Mouse (Mus musculus) neural tube, embryonic 15.5 days (tissue): ENCODE results near the gene Vps4a. TPM values are rescaled to one million over a fixed set of nuclear protein-coding genes. Genes with fewer than 3 reads are reported as not detected.

ENCODE experiments used
- ATAC-seq: fragments of 200-750 bp; cut with Nextera tagmentation; 2 replicates; pipeline ENCODE4 v1.8.0; 2017; ENCODE audit warnings: mild to moderate bottlenecking, moderate TSS enrichment, moderate library complexity; ENCODE audit not compliant: low FRiP score
- H3K27ac ChIP-seq: fragments of 300-500 bp; sonication (generic); replicated peaks from 2 replicates; pipeline ENCODE4 v1.5.1; 2015; ENCODE audit warnings: mild to moderate bottlenecking, inconsistent platforms
- H3K27me3 ChIP-seq: fragments of 300-500 bp; sonication (generic); replicated peaks from 2 replicates; pipeline ENCODE4 v1.6.1; 2015; ENCODE audit warnings: inconsistent platforms
- H3K36me3 ChIP-seq: fragments of 300-500 bp; sonication (generic); 2 replicates; pipeline ENCODE4 v1.6.1; 2015; ENCODE audit warnings: inconsistent platforms
- H3K4me1 ChIP-seq: fragments of 300-500 bp; sonication (generic); 2 replicates; pipeline ENCODE4 v1.6.1; 2015; ENCODE audit warnings: inconsistent platforms
- H3K4me2 ChIP-seq: fragments of 300-500 bp; sonication (generic); 2 replicates; pipeline ENCODE4 v1.6.1; 2015; ENCODE audit warnings: inconsistent platforms, mild to moderate bottlenecking, moderate library complexity
- H3K4me3 ChIP-seq: fragments of 300-500 bp; sonication (generic); replicated peaks from 2 replicates; pipeline ENCODE4 v1.5.1; 2015; ENCODE audit warnings: mild to moderate bottlenecking, inconsistent platforms
- H3K9ac ChIP-seq: fragments of 300-500 bp; sonication (generic); replicated peaks from 2 replicates; pipeline ENCODE4 v1.6.1; 2015; ENCODE audit warnings: mild to moderate bottlenecking, inconsistent platforms
- H3K9me3 ChIP-seq: fragments of 300-500 bp; sonication (generic); replicated peaks from 2 replicates; pipeline ENCODE4 v1.6.1; 2016; ENCODE audit warnings: inconsistent platforms
- WGBS: fragments of 180-500 bp; shearing (Covaris S2); methylation state at CpG from one replicate; pipeline ENCODE4 v1.1.7; 2015; ENCODE audit warnings: mixed read lengths; 5-methylcytosine and 5-hydroxymethylcytosine counted together
- polyA plus RNA-seq: library from polyadenylated mRNA; unstranded; fragments of >200 nt; fragmentation: Nextera tagmentation; extraction: Ambion mirVana; gene quantifications from 2 replicates; pipeline ENCODE4 v1.2.1, GENCODE M21; 2015

Vps4a gene
- polyA plus RNA-seq, 1 experiment from 2014 or later, result 155 TPM

DNA sequence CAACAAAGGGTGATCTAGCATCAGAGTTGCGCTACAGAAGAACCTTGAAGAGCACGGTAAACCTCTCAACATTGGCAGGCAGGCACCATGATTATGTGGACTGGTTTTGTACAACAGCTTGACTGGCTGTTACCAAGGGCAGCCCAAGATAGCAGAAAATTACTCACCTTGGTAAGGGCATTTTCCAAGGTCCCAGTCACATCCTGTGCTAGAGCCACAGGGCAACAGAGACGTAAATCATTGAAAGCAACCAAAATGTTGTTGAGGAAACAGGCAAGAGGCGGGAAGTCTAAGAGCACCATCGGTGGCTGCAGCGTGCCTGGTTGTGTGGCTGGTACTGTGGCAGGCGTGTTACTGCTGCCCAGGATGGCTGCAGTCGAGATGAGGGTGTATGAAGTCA lies 21.0 kb downstream of the Vps4a start:
- Histone ChIP-seq H3K4me2 (no peak overlapping the region), H3K9me3 (no peaks in the 10 kb centered on the region), H3K4me1 (peaks cover 31% of the 10 kb centered on the region), H3K9ac (no peak overlapping the region), H3K27ac (no peak overlapping the region), H3K36me3 (peaks cover 59% of the 10 kb centered on the region), H3K4me3 (no peak overlapping the region), H3K27me3 (no peaks in the 10 kb centered on the region)
- WGBS, result 97% methylated on average over 8 of the region's 8 CpGs
- no peak for ATAC-seq

DNA sequence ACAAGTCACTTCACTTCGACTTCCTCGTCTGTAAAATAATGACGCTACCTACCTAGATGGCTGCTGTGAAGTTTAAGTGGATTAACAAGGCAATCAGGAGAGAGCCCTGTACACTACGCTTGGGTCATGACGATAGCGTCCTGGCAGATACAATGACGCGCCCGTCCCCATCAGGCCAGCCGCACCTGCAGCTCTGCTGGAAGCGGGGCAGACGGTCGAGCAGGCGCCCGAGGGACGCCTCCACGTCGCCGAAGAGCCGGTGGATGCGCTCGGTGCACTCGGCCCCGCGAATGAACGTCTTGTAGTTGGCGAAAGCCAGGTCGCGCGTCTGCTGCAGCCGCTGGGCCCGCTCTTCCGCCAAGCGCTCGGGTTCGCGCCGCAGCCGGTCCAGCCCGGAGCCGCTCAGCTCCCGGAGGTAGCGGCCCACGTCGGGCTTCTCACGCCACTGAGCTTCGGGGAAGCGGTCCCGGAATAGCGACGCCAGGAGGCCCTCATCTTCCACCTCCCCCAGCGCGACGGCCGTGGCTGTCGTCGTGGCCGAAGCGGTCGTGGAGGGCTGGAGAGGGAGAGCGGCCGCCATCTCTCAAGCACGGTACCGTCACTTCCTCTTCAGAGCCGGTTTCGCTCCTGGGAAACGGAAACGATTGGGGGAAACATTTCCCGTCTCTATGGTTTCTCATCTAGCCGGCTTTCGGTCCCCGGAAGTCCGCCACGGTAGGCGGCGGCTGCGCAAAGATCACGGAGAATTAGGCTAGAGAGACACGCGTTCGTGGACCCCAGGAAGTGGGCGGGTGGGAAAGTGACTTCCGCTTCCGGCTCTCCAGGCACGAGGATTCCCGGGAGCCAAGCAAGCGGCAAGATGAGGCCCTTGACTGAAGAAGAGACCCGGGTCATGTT lies 25.3 kb downstream of the Vps4a start, which contains the start of the genes Cog8 and Nip7:
Cog8 (minus strand) TSS at position 614 of the 897 bp plus-strand sequence.
Nip7 (plus strand) TSS at position 802 of the 897 bp plus-strand sequence.
- H3K4me3 ChIP-seq, result peak within 1 kb of the TSS; percentile 96
- H3K36me3 ChIP-seq, result peaks cover 54% of the 10 kb centered on the region
- under 1% methylated on average over 88 of the region's 88 CpGs for WGBS
- H3K27ac ChIP-seq, result peak within 1 kb of the TSS; percentile 88
- H3K4me1 ChIP-seq, result peaks cover 28% of the 10 kb centered on the region
- H3K4me2 ChIP-seq, result peak within 1 kb of the TSS; percentile 96
- peak; percentile 96 for ATAC-seq
- H3K9me3 ChIP-seq, result no peaks in the 10 kb centered on the region
- H3K27me3 ChIP-seq, result no peaks in the 10 kb centered on the region
- peak within 1 kb of the TSS; percentile 83 for H3K9ac ChIP-seq

DNA sequence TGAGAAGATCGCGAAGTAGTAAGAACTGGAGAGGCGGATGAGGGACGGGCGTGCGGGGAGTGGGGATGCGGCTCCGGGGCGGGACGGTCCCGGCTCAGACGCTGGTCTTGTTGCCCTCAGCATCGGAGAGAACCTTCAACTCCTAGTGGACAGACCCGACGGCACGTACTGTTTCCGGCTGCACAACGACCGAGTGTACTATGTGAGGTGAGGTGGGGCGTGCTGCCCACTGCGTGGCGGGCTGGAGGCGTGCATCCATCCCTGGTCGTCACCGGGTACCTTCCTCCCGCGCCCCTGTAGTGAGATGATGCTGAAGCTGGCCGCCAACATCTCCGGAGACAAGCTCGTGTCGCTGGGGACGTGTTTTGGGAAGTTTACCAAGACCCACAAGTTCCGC lies 25.9 kb downstream of the Vps4a start:
- Histone ChIP-seq H3K27ac (peak overlapping the region; percentile 68; the same call in 1 of the 2 replicates), H3K9ac (peak overlapping the region; percentile 77), H3K36me3 (peaks cover 48% of the 10 kb centered on the region), H3K4me2 (peak overlapping the region; percentile 96), H3K9me3 (no peaks in the 10 kb centered on the region), H3K27me3 (no peaks in the 10 kb centered on the region), H3K4me3 (peak overlapping the region; percentile 96), H3K4me1 (peaks cover 28% of the 10 kb centered on the region)
- ATAC-seq, result peak; percentile 69
- under 1% methylated on average over 33 of the region's 33 CpGs for WGBS

DNA sequence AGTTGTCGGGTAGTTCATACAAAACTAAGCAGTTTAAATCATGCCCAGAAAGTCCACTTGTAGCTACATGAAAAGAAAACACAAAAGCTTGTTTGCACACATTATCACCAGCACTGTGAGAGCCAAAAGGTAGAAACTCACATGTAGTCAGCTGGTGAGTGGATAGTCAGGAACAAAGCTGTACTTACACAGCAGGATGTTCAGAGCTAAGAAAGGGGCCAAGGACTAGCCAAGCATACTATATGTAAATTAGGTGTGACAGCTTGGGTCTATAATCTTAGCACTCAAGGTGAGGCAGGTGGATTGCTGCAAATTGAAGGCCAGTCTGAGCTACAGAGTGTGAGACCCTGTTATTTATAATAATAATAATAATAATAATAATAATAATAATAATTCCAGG lies 31.6 kb downstream of the Vps4a start:
- ATAC-seq, result no peak
- Histone ChIP-seq H3K4me2 (no peak overlapping the region), H3K27me3 (no peaks in the 10 kb centered on the region), H3K27ac (no peak overlapping the region), H3K4me3 (no peak overlapping the region), H3K36me3 (peaks cover 20% of the 10 kb centered on the region), H3K9me3 (no peaks in the 10 kb centered on the region), H3K9ac (no peak overlapping the region), H3K4me1 (peaks cover 10% of the 10 kb centered on the region)
- WGBS, result 92% methylated on average over 1 of the region's 1 CpGs

DNA sequence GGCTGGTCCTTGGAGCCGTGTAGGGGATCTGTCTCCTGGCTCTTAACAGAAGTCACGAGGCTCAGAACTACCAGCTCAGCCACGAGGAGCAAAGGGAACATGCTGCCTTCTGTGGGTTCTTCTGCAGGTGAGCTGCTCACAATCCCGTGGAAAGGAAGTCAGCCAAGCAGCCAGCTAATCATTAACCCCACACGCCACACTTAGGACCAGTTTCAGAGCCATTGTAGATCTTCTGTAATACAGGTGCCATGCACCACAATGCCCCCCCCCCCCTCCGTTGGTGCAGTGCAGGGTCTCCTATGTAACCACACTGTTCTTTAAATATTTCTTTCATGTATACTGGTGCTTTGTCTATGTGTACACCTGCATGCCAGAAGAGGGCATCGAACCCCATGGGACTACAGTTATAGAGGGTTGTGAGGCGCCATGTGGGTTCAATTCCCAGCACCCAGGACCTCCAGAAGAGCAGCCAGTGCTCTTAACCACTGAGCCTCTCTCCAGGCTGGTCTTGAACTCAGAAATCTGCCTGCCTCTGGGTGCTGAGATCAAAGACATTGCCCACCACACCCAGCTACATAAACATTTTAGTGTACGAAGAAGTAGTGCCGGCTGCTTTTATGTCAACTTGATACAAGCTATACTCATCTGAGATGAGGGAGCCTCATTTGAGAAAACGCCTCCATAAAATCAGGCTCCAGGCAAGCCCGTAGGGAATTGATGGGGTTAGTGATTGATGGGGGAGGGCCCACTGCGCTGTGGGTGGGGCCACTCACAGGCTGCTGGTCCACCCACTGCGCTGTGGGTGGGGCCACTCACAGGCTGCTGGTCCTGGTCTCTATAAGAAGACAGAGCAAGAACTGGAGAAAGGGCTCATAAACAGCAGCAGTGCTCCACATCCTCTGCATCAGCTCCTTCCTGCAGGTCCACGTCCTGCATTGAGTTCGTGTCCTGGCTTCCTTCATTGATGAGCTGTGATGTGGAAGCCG lies 34.8 kb downstream of the Vps4a start, which contains the start of gene Tmed6:
Tmed6 (minus strand) TSS at position 134 of the 986 bp plus-strand sequence.
- WGBS, result 56% methylated on average over 17 of the region's 17 CpGs
- H3K4me2 ChIP-seq, result no peak within 1 kb of the TSS

GRCm38 (mm10) chr8:107073706-107074105 lies 42.7 kb downstream of the Vps4a start:
- Histone ChIP-seq H3K27me3 (no peaks in the 10 kb centered on the region), H3K4me1 (no peaks in the 10 kb centered on the region), H3K27ac (no peak overlapping the region), H3K9me3 (no peaks in the 10 kb centered on the region), H3K9ac (no peak overlapping the region), H3K4me3 (no peak overlapping the region), H3K36me3 (peaks cover 92% of the 10 kb centered on the region), H3K4me2 (no peak overlapping the region)
- 84% methylated on average over 4 of the region's 4 CpGs for WGBS
- no peak for ATAC-seq

More for the DNA sequence above, 34.8 kb downstream of the Vps4a start, which contains the start of gene Tmed6:
- Histone ChIP-seq H3K36me3 (peaks cover 21% of the 10 kb centered on the region), H3K27me3 (no peaks in the 10 kb centered on the region), H3K4me3 (no peak within 1 kb of the TSS), H3K27ac (no peak within 1 kb of the TSS), H3K9me3 (no peaks in the 10 kb centered on the region), H3K4me1 (no peaks in the 10 kb centered on the region), H3K9ac (no peak within 1 kb of the TSS)
- no peak for ATAC-seq

GRCm38 (mm10) chr8:107074128-107074527 lies 43.1 kb downstream of the Vps4a start:
- no peaks in the 10 kb centered on the region for H3K4me1 ChIP-seq
- no peak overlapping the region for H3K4me3 ChIP-seq
- no peaks in the 10 kb centered on the region for H3K9me3 ChIP-seq
- WGBS, result 92% methylated on average over 1 of the region's 1 CpGs
- H3K4me2 ChIP-seq, result no peak overlapping the region
- ATAC-seq, result no peak
- peaks cover 92% of the 10 kb centered on the region for H3K36me3 ChIP-seq
- no peak overlapping the region for H3K9ac ChIP-seq
- no peaks in the 10 kb centered on the region for H3K27me3 ChIP-seq
- no peak overlapping the region for H3K27ac ChIP-seq

- Histone ChIP-seq H3K4me1 (no peaks in the 10 kb centered on the region), H3K36me3 (peaks cover 93% of the 10 kb centered on the region), H3K4me2 (no peak overlapping the region), H3K4me3 (no peak overlapping the region), H3K27ac (no peak overlapping the region), H3K27me3 (no peaks in the 10 kb centered on the region), H3K9me3 (no peaks in the 10 kb centered on the region), H3K9ac (no peak overlapping the region)
- WGBS, result 91% methylated on average over 7 of the region's 7 CpGs
- ATAC-seq, result no peak
These were observed 45.3 kb downstream of the Vps4a start for GRCm38 (mm10) chr8:107076239-107076888.

DNA sequence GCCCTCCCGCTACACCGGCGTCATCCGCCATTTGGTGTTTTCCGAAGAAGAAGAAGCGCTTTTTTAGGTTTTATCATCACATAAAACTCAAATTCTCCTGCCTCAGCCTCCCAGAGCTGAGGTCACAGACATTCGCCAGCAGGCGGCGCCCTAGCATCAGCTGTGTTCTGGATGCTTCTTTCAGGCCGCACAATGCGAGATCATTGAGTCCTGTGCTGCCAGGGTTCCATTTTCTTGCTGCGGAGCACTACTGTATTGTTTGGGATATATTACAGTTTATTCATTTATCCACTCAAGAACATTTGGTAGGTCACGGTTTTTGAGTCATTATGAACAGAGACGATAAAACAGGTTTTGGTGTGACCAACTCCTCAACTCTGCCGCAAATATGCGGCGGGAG lies 54.3 kb downstream of the Vps4a start:
- H3K4me1 ChIP-seq, result no peaks in the 10 kb centered on the region
- peaks cover 59% of the 10 kb centered on the region for H3K36me3 ChIP-seq
- ATAC-seq, result no peak
- WGBS, result 97% methylated on average over 17 of the region's 17 CpGs
- H3K27me3 ChIP-seq, result no peaks in the 10 kb centered on the region
- no peaks in the 10 kb centered on the region for H3K9me3 ChIP-seq
- no peak overlapping the region for H3K9ac ChIP-seq
- no peak overlapping the region for H3K27ac ChIP-seq
- H3K4me2 ChIP-seq, result no peak overlapping the region
- no peak overlapping the region for H3K4me3 ChIP-seq

DNA sequence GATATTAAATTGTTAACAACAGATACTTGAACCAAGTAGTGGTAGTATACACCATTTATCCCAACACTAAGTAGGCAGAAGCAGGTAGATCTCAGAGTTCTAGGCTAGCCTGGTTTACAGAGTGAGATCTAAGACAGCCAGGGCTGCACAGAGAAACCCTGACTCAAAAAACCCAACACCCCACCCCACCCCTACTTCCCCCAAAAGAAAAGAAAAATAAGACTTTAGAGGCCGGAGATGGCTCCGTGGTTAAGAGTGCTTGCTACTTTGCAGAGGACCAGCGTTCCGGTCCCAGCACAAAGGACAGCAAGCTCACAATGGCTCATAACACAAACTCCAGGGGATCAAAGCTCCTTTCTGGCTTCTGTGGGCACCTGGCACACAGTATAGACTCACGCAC lies 55.0 kb downstream of the Vps4a start:
- Histone ChIP-seq H3K27ac (no peak overlapping the region), H3K4me1 (no peaks in the 10 kb centered on the region), H3K9ac (no peak overlapping the region), H3K4me2 (no peak overlapping the region), H3K4me3 (no peak overlapping the region), H3K36me3 (peaks cover 59% of the 10 kb centered on the region), H3K9me3 (no peaks in the 10 kb centered on the region), H3K27me3 (no peaks in the 10 kb centered on the region)
- ATAC-seq, result no peak
- WGBS, result over 99% methylated on average over 5 of the region's 5 CpGs

DNA sequence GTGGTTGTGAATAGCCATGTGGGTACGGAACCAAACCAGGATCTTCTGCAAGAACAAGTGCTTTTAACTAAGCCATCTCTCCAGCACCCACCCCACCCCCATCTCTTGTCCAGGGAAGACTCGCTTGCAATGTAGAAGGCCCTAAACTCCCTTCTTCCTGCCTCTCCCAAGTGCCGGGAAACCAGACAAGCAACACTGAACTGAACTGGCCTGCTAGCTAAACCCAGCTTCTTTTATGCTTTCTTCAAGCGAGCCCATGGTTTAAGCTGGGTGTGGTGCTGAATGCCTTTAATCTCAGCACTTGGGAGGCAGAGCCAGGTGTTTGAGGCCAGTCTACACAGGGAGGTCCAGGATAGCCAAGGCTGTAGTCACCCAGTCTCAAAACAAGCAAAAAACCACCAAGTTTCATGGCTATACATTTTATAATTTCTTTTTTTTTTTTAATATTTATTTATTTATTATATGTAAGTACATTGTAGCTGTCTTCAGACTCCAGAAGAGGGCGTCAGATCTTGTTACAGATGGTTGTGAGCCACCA lies 57.6 kb downstream of the Vps4a start:
- H3K9ac ChIP-seq, result no peak overlapping the region
- ATAC-seq, result no peak
- H3K9me3 ChIP-seq, result no peaks in the 10 kb centered on the region
- no peak overlapping the region for H3K27ac ChIP-seq
- WGBS, result 97% methylated on average over 5 of the region's 5 CpGs
- H3K4me3 ChIP-seq, result no peak overlapping the region
- H3K4me2 ChIP-seq, result no peak overlapping the region
- peaks cover 51% of the 10 kb centered on the region for H3K36me3 ChIP-seq
- no peaks in the 10 kb centered on the region for H3K27me3 ChIP-seq
- peaks cover 7% of the 10 kb centered on the region; the same call in 1 of the 2 replicates for H3K4me1 ChIP-seq
